Mouse (Mus musculus) left cerebral cortex, postnatal 4 days (tissue): Measurements from ENCODE around the gene Gtf2i. TPM values are rescaled to one million over a fixed set of nuclear protein-coding genes. Genes with fewer than 3 reads are reported as not detected.

Experiments used
- DNase-seq: peaks from one replicate; pipeline ENCODE4 v3.0.0-alpha.2; 2022
- intact Hi-C: fragments of 180-260 bp; cut with DNase I; formaldehyde crosslinking; loops from one replicate; pipeline ENCODE4 v1.15.1; 2025
- microRNA-seq: library from miRNA; unstranded; fragments of <30 nt; microRNA quantifications from one replicate; pipeline ENCODE4 v1.2.0, GENCODE M21; 2022
- total RNA-seq, 2 experiments: library from RNA; stranded (reverse); gene quantifications; 2 replicates each; pipeline ENCODE4 v1.2.3; 2021

Gtf2i gene
- total RNA-seq, 2 experiments from 2014 or later = 172 to 181 TPM

GRCm38 (mm10) chr5:134221708-134222150 lies 92.8 kb downstream of the Gtf2i start:
- intact Hi-C loops = no loop called here
- DNase-seq = no peak

GRCm38 (mm10) chr5:134221278-134221677 lies 93.3 kb downstream of the Gtf2i start:
- DNase-seq = no peak
- intact Hi-C loops = no loop called here

GRCm38 (mm10) chr5:134217900-134218299 lies 96.7 kb downstream of the Gtf2i start:
- intact Hi-C loops = no loop called here
- no peak for DNase-seq

GRCm38 (mm10) chr5:134214021-134214806 lies 100.3 kb downstream of the Gtf2i start:
- DNase-seq = peak; percentile 73
- intact Hi-C loops = no loop called here

GRCm38 (mm10) chr5:134209931-134210554 lies 104.5 kb downstream of the Gtf2i start:
- no peak for DNase-seq
- intact Hi-C loops = no loop called here

- no peak for DNase-seq
- intact Hi-C loops = no loop called here
Measured at GRCm38 (mm10) chr5:134206721-134207120, 107.8 kb downstream of the Gtf2i start.

GRCm38 (mm10) chr5:134193664-134194063 lies 120.9 kb downstream of the Gtf2i start:
- DNase-seq = no peak
- intact Hi-C loops = no loop called here

GRCm38 (mm10) chr5:134188571-134188970 lies 126.0 kb downstream of the Gtf2i start:
- intact Hi-C loops = no loop called here
- DNase-seq = no peak

Small RNAs within 50 kb of the gene (microRNA-seq; reads per million reads assigned to microRNA genes)
- not detected for gene Mir3965

Other genes with a start within 250 kb of the Gtf2i start
- 10 to 100 TPM; 52.4 to 55.8 TPM for gene Castor2, start 215.0 kb downstream of the Gtf2i start, total RNA-seq
- 10 to 100 TPM; 21.2 to 23.2 TPM for gene Rcc1l, start 138.0 kb downstream of the Gtf2i start, total RNA-seq
- 10 to 100 TPM; 16.5 to 19.4 TPM for gene Gtf2ird2, start 130.7 kb downstream of the Gtf2i start, total RNA-seq
- gene Ncf1, start 85.1 kb downstream of the Gtf2i start, total RNA-seq = 1 to 10 TPM; 2.5 to 3.7 TPM
- gene Gtf2ird1, start 142.0 kb upstream of the Gtf2i start, total RNA-seq = 10 to 100 TPM; 67.6 to 81.6 TPM
- 100 to 1,000 TPM; 172 to 179 TPM for gene Clip2, start 237.7 kb upstream of the Gtf2i start, total RNA-seq
- not detected for gene Syna, start 245.4 kb upstream of the Gtf2i start, total RNA-seq